Mouse (Mus musculus) ovary, postnatal 10 days (tissue): ENCODE results near the gene Cstf1.

Source experiments
- DNase-seq: peaks from one replicate; pipeline ENCODE4 v3.0.0; 2022; ENCODE audit warnings: low spot score

The Cstf1 gene

DNA sequence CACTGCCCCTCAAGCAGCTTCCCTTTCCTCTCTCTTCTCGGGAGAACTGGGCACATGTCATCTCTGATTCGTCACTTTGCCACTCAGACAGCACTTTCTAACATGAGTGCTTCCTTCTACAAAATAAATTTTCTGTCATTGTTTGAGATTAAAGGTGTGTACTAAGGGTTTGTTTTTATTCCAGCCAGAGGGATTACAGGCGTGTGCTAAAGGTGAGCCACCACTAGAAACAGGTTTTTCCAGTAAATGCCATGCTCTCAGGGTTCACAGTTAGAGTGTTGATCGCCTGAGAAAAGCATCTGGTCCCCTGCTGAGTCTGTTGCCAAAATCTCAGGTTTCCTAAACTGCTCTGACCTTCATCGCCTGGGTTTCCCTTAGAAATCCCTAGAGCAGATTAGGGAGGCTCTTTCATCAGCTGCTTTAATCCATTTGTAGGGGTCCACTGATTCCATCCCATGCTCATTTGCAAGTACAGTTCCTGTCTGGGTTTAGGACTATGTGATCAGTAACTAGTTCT is 6.6 kb downstream of the Cstf1 start:
- DNase-seq: no peak

DNA sequence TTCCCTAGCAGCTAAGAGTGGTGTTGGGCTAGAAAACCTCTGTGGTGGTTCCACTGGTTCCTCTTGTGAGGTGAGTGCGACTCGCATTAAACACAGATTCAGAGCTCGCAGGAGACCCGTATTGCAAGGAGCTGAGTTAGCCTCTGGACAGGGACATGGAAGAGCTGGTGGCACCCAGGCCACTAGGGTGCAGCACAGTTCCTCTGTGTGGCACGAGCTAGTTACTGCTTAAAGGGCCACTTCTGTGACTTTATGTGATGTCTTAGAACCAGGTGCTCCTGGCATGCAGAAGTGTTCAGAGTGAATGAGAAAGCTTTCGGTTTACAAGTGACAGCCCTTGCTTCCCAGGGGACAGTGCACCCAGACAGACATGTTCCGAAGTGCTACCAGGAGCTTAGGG is 7.9 kb downstream of the Cstf1 start:
- no peak for DNase-seq

DNA sequence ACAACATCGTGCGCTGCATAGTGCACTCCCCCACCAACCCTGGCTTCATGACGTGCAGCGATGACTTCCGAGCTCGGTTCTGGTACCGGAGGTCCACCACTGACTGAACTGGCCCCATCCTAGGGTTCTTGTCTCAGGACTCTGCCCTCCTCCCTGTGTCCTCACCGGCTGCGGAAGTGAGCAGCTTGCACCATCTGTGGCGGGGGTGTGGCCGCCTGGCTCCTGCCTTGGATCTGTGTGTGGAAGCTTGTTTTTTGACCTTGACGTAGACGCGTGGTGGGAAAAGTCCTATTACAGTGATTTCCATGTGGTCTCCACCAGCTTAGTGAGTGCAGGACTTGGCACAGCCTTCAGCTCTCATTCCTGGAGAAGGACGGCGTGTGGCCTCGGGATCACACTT is 10.0 kb downstream of the Cstf1 start:
- DNase-seq: no peak

DNA sequence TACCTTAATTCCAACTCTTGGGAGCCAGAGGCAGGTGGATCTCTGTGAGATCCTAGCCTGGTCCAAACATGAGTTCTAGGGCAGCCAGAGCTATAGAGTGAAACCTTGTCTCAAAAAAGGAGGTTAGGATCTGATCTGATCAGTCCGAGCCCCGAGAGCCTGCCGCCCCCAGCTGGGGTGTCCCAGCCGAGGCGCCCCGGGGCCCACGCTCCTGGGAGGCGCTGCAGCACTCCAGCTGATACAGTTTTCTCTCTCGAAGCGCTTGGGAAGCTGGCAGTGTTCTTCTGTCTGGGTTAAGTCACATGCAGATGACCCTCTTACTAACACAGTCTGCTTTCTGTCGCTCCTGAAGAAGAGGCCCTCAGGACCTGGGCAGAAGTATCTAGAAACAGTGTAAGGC is 10.9 kb downstream of the Cstf1 start:
- DNase-seq: no peak

DNA sequence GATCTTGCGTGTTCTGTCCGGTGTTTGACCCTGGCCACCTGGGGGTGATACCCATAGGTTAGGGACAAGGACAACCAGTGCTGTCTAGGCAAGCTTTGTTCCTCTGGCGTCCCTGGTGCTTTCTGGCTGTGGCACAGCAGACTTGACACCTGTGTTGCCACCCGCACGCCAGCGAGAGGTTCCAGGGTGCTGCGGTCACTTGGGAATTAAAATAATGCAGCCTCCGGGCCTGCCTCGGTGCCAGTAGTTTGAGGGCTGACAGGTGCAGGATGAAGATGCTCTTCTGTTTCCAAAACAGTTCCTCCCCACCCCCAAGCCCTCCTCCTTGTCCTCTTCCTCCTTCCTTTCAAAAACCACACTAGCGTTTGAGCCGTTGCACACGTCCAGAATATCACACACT is 11.4 kb downstream of the Cstf1 start:
- DNase-seq: no peak

DNA sequence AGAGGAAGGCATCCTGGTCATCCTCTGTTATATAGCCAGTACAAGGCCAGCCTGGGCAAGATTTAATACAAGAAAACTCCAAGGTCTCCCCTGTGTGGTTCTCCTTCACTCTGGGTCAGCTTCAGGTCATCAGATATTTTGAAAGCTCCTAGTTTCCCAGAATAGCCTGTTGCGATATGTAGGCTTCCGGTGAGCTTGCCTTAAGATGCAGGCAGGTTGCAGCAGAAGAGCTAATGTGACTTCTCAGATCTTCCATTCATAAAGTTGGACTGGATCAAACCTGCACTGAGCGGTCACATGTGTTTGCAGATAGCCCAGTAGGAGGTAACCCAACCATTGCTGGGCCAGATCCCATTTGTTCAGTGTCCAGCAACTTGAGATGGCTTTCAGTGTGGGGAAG is 14.2 kb downstream of the Cstf1 start:
- DNase-seq: no peak

DNA sequence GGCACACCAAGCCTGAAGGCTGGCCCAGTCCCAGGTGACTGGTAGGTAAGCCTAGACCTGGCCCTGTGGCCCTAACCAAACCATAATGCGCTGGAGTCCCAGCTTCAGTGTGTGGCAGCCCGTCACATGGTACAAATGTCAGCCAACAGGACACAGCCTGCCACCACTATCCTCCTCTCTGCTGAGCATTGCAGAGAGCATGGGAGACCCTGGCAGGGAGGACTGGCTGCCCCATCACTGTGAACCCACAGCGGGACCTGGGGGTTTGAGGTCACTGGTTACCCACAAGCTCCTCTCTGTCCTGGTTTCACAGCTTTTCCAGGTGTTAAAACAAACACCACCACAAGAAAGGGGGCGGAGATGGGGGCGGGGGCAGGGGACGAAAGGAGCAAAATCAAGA is 19.9 kb downstream of the Cstf1 start:
- DNase-seq: no peak

DNA sequence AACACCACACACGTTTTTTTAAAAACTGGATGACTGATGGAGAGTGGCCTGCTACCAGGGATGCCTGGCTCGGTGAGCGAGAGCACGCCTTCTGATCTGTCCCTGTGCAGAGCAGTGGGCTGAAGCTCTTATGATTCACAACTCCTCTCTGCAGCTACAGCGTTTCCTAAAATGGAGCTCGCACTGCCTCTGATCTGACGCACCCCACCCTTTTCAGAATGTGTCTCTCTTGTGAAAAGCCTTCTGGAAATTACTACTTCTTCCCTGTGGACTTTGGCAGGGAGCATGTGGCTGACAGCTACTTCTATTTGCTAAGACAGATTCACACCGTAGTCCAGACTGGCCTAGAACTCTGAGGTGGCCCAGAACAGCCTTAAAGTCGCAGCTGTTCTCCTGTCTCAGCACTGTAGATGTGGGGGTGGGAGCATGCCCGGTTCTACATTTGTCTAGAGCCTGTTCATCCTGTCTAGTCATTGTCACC is 21.6 kb downstream of the Cstf1 start:
- DNase-seq: no peak

DNA sequence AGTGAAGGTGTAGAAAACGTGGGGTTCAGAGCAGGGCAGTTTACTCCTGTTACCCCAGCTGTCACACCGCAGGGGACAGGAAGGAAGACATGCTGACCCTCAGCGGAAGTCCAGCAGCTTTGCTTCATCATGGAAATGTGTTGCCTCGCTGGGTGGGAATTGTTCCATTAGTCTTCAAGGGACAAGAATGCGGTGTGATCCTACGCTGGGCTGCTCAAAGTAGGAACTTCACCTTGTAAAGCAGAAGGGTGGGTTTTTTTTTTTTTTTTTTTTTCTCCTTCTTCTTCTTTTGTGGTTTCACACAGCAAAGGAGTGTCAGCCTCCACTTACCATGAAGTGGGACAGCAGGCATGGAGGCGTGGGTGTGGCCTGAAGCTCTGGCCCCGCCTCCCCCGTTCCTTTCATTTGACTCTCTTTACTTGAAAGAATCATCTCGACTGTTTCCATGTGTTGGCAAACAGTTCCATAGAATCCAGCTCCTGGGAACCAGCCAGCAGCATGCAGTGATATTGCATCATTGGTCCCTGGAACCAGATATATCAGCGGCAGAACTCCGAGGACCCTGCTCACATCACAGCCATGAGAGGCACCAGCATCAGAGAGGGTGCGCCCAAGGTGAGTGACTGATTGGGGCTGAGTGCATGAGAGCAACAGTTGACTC is 23.0 kb downstream of the Cstf1 start, which contains the start of gene Cass4:
Gene Cass4 (plus strand): TSS at position 404 of the 661 bp plus-strand sequence.
- DNase-seq: no peak

DNA sequence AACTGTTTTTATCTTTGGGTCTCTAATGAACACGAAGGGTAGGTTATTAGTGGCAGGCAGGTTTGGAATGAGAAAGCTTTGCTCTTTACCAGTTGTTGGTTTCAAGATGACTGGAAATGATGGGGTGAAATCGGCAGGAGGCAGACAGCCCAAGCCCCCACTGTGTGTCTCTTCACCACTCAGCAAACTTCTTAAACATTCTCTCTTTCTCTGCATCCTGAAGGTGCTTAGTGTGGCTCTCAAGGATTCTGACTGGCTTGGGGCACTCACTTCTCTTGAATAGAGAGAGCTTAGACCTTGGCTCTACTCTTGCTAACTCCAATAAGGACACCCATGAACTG is 23.5 kb downstream of the Cstf1 start:
- DNase-seq: no peak

DNA sequence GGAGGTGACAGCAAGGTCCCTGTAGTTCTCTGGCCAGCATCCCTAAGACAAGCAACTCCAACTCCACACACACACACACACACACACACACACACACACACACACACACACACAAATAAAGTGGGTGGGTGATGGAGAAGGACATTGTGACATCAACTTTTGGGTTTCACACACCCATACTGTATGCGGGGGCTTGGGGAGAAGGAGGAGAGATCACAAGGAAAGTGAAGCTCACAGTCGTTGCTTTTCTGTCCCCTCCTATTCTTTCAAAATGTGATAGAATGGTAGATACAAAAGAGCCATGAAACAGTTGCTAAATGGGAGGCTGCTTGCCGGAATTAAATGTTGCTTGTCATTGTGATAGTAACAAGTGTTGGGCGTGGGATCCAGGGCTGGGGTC is 24.2 kb downstream of the Cstf1 start:
- no peak for DNase-seq

DNA sequence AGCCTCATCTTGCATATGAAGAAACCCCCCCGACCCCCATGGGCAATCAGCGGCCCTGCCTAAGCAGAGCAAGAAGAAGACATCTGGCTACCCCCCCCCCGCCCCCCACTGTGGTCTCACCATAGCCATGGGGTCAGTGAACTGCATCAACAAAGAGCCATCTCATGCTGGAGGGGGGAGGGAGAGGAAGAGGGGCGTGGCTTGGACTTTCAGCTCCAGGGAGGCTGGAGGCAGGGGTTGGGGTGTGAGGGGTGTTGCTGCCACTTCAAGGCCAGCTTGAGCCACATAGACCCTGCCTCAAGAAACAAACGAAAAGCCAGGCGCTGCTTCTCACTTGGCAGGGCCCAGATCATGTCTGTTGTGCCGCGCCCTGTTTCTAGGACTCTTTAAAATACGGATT is 25.5 kb downstream of the Cstf1 start:
- no peak for DNase-seq

DNA sequence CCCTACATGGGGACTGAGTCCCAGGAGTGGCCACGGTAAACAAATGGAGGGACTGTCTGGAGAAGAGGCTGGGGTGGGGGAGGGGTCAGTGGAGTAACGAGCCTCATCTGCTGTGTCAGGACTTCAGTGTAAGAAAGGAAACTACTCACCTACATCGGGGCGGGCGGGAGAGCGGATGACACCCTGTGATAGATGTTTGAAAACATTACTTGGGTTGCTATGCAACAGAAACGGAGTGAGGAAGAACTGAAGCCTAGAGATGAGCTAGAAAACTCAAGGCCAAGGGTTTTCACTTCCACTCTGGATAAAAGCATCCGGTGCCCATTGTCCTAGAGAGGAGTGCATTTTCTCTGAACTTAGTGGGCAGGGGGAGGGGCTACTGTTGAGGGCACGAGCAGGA is 29.4 kb downstream of the Cstf1 start:
- no peak for DNase-seq

DNA sequence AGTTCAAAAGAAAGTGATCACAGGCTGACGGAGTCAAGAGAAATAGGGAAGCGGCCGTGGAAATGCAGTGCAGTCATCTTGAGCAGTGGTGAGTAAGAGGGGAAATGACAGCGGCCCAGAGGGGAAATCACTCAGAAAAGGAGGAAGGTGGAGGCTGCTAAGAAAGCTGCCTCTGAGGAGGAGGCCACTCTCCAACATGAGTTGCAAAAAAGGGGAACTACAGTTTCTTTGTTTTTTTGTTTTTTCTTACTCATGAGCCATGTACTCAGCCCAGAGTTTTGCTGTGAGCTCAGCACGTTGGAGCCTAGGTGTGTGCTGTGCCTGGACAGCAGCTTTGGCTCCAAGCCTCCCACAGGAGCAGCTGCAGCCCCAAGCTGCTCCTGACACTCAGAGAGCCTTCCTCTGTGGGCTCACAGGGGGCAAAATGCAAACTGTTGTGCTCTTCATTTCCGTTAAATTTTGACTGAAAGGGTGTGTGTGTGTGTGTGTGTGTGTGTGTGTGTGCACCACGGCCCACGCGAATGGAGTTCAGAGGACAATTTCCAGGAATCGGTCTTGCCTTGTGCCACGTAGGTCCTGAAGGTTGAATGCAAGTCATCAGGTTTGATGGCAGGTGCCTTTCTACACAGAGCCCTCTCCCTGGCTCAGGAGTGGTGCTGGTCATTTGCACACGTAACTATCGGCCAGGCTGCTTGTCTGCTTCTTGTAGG is 30.8 kb downstream of the Cstf1 start:
- DNase-seq: no peak

DNA sequence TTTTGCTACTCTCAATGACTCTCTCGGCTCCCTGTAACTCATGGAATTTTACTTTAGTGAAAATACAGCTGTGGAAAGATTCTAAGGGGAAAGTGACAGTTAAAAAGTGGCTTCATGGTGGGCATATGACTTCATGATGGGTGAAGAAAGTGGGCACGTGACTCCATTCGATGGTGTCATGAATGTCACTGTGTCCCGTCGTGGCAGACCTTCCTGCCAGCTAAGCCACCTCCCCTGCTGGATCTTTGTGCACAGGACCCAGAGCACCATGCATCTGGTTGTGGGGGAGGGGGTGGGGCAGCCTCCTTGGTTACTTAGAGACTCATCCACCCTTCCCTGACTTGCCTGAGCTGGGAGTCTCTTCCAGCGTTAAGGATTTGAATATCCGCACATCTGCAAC is 33.8 kb downstream of the Cstf1 start:
- DNase-seq: no peak

DNA sequence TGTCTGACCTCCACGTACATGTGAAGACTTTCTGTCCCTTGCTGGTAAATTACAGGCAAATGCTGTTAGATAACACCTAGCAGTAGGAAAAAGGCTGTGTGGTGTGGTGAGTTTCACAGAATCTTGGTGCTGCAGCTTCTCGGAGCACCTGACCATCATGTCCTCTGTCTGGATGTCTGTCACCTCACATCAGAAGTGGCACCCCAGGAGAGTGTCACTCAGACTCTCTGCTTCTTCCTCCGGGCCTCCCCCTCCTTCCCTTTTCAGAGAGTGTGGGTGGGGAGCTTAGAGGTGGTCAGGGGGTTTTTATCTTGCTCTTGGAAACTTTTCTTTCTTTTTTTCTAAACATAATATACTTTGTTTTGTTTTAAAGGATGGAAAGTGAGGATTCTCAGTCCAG is 34.5 kb downstream of the Cstf1 start:
- no peak for DNase-seq

DNA sequence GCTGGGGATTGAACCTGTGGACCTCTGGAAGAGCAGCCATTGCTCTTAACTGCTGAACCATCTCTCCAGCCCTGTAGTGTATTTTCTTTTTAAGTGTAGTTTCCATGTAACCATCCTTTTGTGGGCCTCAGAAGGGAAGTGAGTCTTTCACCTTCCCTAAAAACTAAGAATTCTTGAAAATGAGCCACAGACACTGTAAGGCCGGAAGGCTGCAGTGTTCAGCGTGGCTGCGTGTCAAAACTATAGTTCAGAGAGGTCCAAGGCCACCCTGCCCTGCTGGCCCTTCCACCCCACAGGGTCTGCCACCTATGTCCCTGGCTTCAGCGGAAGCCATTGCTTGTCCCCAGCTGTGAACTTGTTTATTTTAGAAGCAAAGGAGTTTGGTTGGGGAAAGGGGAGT is 35.7 kb downstream of the Cstf1 start:
- no peak for DNase-seq

DNA sequence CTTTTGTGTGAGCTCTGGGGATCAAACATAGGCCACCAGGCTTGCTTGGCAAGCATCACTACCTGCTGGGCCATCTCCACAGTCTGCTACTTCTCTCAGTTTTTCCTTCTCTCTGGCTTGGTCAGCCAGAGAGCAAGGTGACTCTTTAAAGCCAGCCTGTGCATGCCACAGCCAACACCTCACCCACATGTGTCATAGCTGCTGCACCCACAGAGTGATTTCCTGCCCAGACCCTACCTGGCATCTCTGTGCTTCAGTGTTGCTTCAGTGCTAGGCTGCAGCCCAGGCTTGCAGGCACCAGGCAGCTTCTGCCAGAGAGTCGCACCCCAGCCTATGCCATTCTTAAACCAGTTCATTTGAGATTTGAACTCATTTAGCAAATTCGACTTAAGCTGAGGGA is 37.0 kb downstream of the Cstf1 start:
- DNase-seq: no peak

DNA sequence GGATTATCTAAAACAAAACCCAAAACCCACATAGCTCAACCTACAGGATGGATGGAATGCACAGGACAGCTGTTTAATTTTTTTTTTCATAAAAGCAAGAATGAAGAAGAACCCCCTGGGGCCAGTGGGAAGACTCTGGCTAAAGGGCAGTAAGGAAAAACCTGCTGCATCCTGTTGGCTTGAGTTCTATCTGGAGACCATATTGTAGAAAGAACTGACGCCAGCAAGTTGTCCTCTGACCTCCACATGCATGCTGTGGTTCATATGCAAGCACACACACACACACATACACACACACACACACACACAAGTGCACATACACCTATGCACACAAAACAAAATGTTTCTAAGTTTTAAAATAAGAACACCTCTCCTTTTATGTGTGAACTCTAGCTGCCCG is 40.2 kb downstream of the Cstf1 start:
- no peak for DNase-seq

DNA sequence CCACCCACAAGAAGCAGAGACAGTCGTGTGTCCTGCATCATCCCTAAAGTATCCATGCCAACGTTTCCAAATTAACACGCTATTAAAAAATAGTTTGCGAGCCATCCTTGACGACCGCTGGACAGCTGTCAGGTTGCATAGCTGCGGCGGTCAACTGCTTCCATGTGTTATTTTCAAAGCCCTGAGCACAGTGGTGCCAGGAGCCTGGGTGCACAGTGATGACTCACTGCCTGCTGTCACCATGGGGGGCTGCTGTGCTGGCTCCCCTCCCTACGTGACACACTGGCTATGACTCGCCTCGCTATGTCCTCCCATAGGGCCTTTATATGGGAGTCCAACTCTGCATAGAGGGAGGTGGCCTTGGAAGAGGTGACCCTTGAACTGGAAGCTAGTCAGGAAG is 40.6 kb downstream of the Cstf1 start:
- DNase-seq: no peak

DNA sequence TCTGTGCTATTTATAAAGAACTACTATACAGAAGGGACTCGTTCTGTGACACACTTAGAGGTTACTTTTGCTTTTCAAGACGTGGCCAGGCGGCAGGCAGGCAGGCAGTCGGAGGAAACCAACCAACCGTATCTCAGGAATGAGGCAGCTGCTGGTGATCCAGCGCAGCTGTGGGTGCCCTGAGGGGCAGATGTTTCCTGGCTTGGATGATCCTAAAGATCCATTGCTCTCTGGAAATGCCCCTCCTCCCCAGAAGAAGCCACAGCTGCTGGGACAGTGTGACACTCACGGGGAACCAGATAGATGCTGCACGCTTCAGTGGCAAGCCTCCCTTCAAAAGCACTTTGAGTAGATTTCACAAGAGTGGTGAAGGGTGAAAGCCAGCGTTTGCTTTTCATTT is 42.0 kb downstream of the Cstf1 start:
- no peak for DNase-seq

DNA sequence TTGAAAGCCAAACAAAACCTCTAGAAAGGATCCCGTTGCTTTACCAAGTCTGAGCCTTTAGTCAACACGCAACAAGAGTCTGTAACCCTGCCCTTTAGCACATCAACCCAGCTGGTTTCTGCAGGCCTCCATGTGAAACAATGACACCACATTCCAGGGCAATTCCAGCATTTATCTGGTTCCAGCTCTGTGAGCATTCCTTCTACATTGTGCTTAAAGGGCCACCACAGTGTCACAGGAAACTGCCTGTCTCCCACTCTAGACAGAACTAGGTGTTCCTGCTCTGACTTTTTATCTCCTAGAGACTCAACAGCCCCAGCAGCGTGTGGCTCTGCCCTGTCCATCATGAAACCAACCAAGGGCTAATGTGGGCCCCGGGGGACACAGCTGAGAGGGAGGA is 42.8 kb downstream of the Cstf1 start:
- no peak for DNase-seq

DNA sequence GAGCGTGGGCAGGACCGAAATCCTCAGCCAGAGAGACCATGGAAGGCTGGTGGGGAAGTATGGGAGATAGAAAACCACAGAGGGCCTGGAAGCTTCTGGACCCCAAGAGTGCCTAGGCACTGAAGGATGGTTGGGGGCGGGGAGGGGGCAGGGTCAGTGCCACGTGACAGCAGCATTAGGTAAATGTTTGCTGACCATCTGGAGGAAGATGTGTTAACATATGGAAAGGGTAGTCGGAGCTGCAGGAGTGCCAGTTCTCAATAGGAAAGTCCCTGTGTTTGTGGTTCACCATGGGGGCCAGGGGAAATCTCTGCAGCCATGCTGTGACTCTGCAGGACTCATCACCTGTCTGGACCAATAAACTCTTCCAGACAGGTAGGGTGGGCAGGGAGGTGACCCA is 43.4 kb downstream of the Cstf1 start:
- DNase-seq: no peak

DNA sequence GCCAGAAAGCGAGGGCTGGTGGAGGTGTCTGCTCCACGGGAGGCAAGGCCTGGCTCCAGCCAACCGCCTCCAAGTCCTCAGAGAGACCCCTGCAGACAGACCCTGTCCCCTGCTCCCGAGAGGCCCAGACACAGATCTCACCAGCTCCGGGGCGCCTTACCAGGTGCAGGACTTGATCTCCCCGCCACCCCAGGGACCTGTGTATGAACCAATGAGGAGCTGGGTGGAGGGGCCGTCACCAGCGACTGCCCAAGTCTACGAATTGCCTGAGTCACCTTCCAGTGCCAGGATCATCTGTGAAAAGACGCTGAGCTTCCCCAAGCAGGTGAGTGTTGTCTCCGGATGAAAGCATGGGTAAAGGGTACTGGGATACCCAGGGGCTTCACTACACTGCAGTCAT is 45.7 kb downstream of the Cstf1 start:
- DNase-seq: no peak
